Mouse (Mus musculus) heart, embryonic 16.5 days (tissue): ENCODE results near the gene Atp6v1a. TPM values are rescaled to one million over a fixed set of nuclear protein-coding genes. Genes with fewer than 3 reads are reported as not detected.

Experiments used
- ATAC-seq: fragments of 200-750 bp; cut with Nextera tagmentation; replicated peaks from 2 replicates; pipeline ENCODE4 v1.8.0; 2017; ENCODE audit warnings: moderate number of reproducible peaks; ENCODE audit not compliant: insufficient read depth, low FRiP score; ENCODE audit errors: extremely low read depth
- H3K27ac ChIP-seq: fragments of 300-500 bp; sonication (generic); 2 replicates; pipeline ENCODE4 v1.5.1; 2014; ENCODE audit warnings: mild to moderate bottlenecking, low read length, control low read depth, moderate library complexity
- H3K27me3 ChIP-seq: fragments of 300-500 bp; sonication (generic); 2 replicates; pipeline ENCODE4 v1.6.1; 2014; ENCODE audit warnings: low read length, mixed read lengths; ENCODE audit not compliant: control insufficient read depth, insufficient read depth
- H3K36me3 ChIP-seq: fragments of 300-500 bp; sonication (generic); 2 replicates; pipeline ENCODE4 v1.6.1; 2014; ENCODE audit not compliant: control insufficient read depth, insufficient read depth
- H3K4me1 ChIP-seq: fragments of 300-500 bp; sonication (generic); 2 replicates; pipeline ENCODE4 v1.6.1; 2014; ENCODE audit warnings: low read length, mixed read lengths; ENCODE audit not compliant: control insufficient read depth, insufficient read depth
- H3K4me2 ChIP-seq: fragments of 300-500 bp; sonication (generic); 2 replicates; pipeline ENCODE4 v1.6.1; 2014; ENCODE audit warnings: low read depth, mild to moderate bottlenecking, control low read depth, low read length
- H3K4me3 ChIP-seq: fragments of 300-500 bp; sonication (generic); 2 replicates; pipeline ENCODE4 v1.5.1; 2014; ENCODE audit warnings: mild to moderate bottlenecking, control low read depth, low read length
- H3K9ac ChIP-seq: fragments of 300-500 bp; sonication (generic); 2 replicates; pipeline ENCODE4 v1.6.1; 2014; ENCODE audit warnings: low read length, control low read depth
- H3K9me3 ChIP-seq: fragments of 300-500 bp; sonication (generic); replicated peaks from 2 replicates; pipeline ENCODE4 v1.6.1; 2016; ENCODE audit warnings: low read length; ENCODE audit not compliant: control insufficient read depth
- WGBS: fragments of 180-500 bp; shearing (Covaris S2); extraction: QIAGEN DNeasy Blood & Tissue Kit; methylation state at CpG from one replicate; pipeline ENCODE4 v1.1.7; 2014; 5-methylcytosine and 5-hydroxymethylcytosine counted together
- polyA plus RNA-seq: library from polyadenylated mRNA; unstranded; fragments of >200 nt; fragmentation: Nextera tagmentation; extraction: Ambion mirVana; gene quantifications from 2 replicates; pipeline ENCODE4 v1.2.1, GENCODE M21; 2015

The Atp6v1a gene
- polyA plus RNA-seq, 1 experiment from 2014 or later: 36.9 TPM

GRCm38 (mm10) chr16:44124713-44125112, 14.8 kb downstream of the Atp6v1a start:
- no peaks in the 10 kb centered on the region; the same call in 1 of the 2 replicates for H3K4me1 ChIP-seq
- H3K27me3 ChIP-seq: no peaks in the 10 kb centered on the region
- ATAC-seq: no peak
- no peak overlapping the region for H3K9ac ChIP-seq
- no peak overlapping the region for H3K27ac ChIP-seq
- 76% methylated on average over 1 of the region's 1 CpGs for WGBS
- no peaks in the 10 kb centered on the region for H3K9me3 ChIP-seq
- no peaks in the 10 kb centered on the region for H3K36me3 ChIP-seq
- no peak overlapping the region for H3K4me2 ChIP-seq
- H3K4me3 ChIP-seq: no peak overlapping the region

- Histone ChIP-seq H3K9ac (no peak overlapping the region), H3K9me3 (no peaks in the 10 kb centered on the region), H3K27me3 (no peaks in the 10 kb centered on the region), H3K4me3 (no peak overlapping the region), H3K4me1 (no peaks in the 10 kb centered on the region; the same call in 1 of the 2 replicates), H3K36me3 (no peaks in the 10 kb centered on the region), H3K27ac (no peak overlapping the region), H3K4me2 (no peak overlapping the region)
- no peak for ATAC-seq
- WGBS: 62% methylated on average over 2 of the region's 2 CpGs
These were observed 15.7 kb downstream of the Atp6v1a start for GRCm38 (mm10) chr16:44123786-44124185.

GRCm38 (mm10) chr16:44122982-44123725, 16.4 kb downstream of the Atp6v1a start:
- Histone ChIP-seq H3K4me3 (no peak overlapping the region), H3K36me3 (no peaks in the 10 kb centered on the region), H3K4me1 (peaks cover 2% of the 10 kb centered on the region; the same call in 1 of the 2 replicates), H3K4me2 (no peak overlapping the region), H3K9ac (no peak overlapping the region), H3K27ac (no peak overlapping the region), H3K27me3 (no peaks in the 10 kb centered on the region), H3K9me3 (no peaks in the 10 kb centered on the region)
- no peak for ATAC-seq
- WGBS: 77% methylated on average over 7 of the region's 7 CpGs

- Histone ChIP-seq H3K4me3 (no peak overlapping the region), H3K9ac (no peak overlapping the region), H3K9me3 (no peaks in the 10 kb centered on the region), H3K27me3 (no peaks in the 10 kb centered on the region), H3K36me3 (no peaks in the 10 kb centered on the region), H3K27ac (no peak overlapping the region), H3K4me2 (no peak overlapping the region), H3K4me1 (peaks cover 2% of the 10 kb centered on the region; the same call in 1 of the 2 replicates)
- no peak for ATAC-seq
- 65% methylated on average over 6 of the region's 6 CpGs for WGBS
These were observed 16.9 kb downstream of the Atp6v1a start for GRCm38 (mm10) chr16:44122574-44122973.

GRCm38 (mm10) chr16:44122122-44122521, 17.4 kb downstream of the Atp6v1a start:
- H3K4me2 ChIP-seq: no peak overlapping the region
- H3K27me3 ChIP-seq: no peaks in the 10 kb centered on the region
- H3K4me1 ChIP-seq: peaks cover 2% of the 10 kb centered on the region; the same call in 1 of the 2 replicates
- no peak for ATAC-seq
- no peaks in the 10 kb centered on the region for H3K36me3 ChIP-seq
- H3K4me3 ChIP-seq: no peak overlapping the region
- no peaks in the 10 kb centered on the region for H3K9me3 ChIP-seq
- no peak overlapping the region for H3K27ac ChIP-seq
- whole genome bisulfite sequencing: 85% methylated on average over 6 of the region's 6 CpGs
- H3K9ac ChIP-seq: no peak overlapping the region

- Histone ChIP-seq H3K27ac (no peak overlapping the region), H3K4me3 (no peak overlapping the region), H3K36me3 (0 out of 2 replicates have a peak, but pooled peaks cover 6% of the 10 kb centered on the region), H3K27me3 (no peaks in the 10 kb centered on the region), H3K9me3 (no peaks in the 10 kb centered on the region), H3K4me1 (peaks cover 2% of the 10 kb centered on the region; the same call in 1 of the 2 replicates), H3K9ac (no peak overlapping the region), H3K4me2 (no peak overlapping the region)
- 77% methylated on average over 7 of the region's 7 CpGs for WGBS
- no peak for ATAC-seq
These were observed 19.6 kb downstream of the Atp6v1a start for GRCm38 (mm10) chr16:44119753-44120501.

GRCm38 (mm10) chr16:44109002-44109401, 30.5 kb downstream of the Atp6v1a start:
- H3K4me3 ChIP-seq: no peak overlapping the region
- H3K27ac ChIP-seq: no peak overlapping the region
- WGBS: 68% methylated on average over 4 of the region's 4 CpGs
- H3K4me1 ChIP-seq: no peaks in the 10 kb centered on the region
- H3K27me3 ChIP-seq: no peaks in the 10 kb centered on the region
- peak; percentile 41; the same call in 1 of the 2 replicates for ATAC-seq
- no peak overlapping the region for H3K9ac ChIP-seq
- peaks cover 42% of the 10 kb centered on the region for H3K36me3 ChIP-seq
- no peaks in the 10 kb centered on the region for H3K9me3 ChIP-seq
- no peak overlapping the region for H3K4me2 ChIP-seq

GRCm38 (mm10) chr16:44105211-44105610, 34.3 kb downstream of the Atp6v1a start:
- Histone ChIP-seq H3K4me3 (no peak overlapping the region), H3K4me1 (no peaks in the 10 kb centered on the region), H3K4me2 (no peak overlapping the region), H3K9ac (no peak overlapping the region), H3K9me3 (no peaks in the 10 kb centered on the region), H3K27ac (no peak overlapping the region), H3K27me3 (no peaks in the 10 kb centered on the region), H3K36me3 (peaks cover 61% of the 10 kb centered on the region)
- 84% methylated on average over 2 of the region's 2 CpGs for WGBS
- ATAC-seq: no peak
